Mouse (Mus musculus): ENCODE measurements around the gene Gm3250.
"Not testable (repeated sequence)": the region's sequence is repeated elsewhere in the genome, so short reads cannot be mapped to it uniquely, and the experiment has no call there.

Gm3250 gene

DNA sequence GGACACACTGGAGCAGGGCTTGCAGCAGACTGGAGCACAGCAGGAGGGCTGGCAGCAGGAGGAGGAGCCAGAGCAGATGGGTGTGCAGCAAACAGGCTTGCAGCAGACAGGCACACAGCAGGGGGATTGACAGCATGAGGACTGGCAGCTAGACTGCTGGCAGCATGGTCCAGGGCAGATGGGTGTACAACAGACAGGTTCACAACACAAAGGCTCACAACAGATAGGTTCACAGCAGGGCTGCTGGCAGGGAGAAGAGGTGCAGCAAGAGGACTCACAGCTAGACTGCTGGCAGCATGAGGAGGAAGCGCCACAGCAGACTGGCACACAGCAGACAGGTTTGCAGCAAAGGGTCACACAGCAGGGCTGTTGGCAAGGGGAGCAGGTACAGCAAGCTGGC lies 31.7 kb downstream of the Gm3250 start:
- DNase-seq, result not testable (repeated sequence)

DNA sequence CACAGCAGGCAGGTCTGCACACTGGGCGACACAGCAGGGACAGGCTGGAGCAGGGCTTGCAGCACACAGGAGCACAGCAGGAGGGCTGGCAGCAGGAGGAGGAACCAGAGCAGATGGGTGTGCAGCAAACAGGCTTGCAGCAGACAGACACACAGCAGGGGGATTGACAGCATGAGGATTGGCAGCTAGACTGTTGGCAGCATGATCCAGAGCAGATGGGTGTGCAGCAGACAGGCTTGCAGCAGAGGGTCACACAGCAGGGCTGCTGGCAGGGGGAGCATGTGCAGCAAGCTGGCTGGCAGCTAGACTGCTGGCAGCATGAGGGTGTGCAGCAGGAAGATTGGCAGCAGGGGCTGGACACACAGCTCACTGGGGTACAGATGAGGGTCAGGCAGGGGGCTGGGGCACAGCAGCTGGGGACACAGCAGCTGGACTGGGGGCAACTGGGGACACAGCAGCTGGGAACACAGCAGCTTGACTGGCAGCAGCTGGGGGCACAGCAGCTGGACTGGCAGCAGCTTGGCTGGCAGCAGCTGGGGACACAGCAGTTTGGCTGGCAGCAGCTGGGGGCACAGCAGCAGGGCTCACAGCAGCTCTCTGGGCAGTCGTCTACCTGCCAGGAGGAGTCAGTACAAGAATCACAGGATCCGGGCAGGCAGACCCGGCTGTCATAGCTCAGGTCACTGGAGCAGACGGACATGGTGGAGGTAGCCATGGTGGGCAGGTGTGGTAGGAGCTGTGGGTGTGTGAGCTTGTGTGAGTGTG lies 40.2 kb downstream of the Gm3250 start, which contains the start of gene Gm18596:
Gene Gm18596, minus strand, starts transcription at position 715 of the 765 bp plus-strand sequence.
- DNase-seq, result not testable (repeated sequence)

DNA sequence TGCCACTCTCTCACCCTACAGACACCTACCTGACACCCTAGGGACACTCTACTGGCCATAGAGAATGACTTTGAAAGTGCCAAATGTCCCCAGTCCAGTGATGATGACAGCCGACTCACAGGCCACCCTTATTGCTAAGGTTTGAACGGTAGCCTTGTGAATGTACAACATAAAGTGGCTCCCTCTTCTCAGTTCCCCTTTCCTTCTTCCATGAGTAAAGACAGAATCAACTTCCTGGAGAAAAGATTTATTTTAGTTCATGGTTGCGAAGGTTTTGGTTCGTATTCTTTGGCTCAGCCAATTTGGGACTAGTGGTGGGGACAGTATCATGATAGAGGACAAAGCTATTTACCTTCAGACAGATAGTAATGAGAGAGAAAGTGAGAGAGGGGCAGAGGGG lies 43.4 kb downstream of the Gm3250 start:
- DNase-seq, result no peak

DNA sequence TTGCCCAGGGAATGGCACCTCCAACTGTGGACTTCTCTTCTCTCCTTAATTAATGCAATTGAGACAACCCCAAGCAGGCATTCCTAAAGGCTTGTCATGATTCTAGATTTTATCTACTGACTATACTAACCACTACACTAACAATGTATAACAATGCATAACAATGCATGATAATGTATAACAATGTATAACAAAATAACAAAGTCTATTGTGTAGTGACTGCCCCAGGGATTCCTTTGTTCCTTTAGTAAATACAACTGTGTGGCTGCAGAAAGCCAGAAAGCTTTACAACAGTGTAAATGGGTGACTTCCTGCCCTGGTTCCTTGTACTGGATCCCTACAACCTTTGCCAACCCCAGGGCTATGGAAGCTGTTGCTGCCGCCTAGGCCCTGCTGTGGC lies 46.4 kb downstream of the Gm3250 start:
- DNase-seq, result no peak
